Mouse (Mus musculus) CH12.LX (cell line): ENCODE measurements around the gene D8Ertd738e. TPM values are rescaled to one million over a fixed set of nuclear protein-coding genes. Genes with fewer than 3 reads are reported as not detected.

ENCODE experiments used
- DNase-seq: peaks from one replicate; pipeline ENCODE4 v3.0.0-alpha.2; 2013; ENCODE audit errors: extremely low read depth
- H3K27ac ChIP-seq: 2 replicates; pipeline ENCODE4 v1.5.1; 2012; ENCODE audit warnings: low read depth, mild to moderate bottlenecking, control low read depth, moderate library complexity; ENCODE audit not compliant: insufficient read depth
- H3K27me3 ChIP-seq: replicated peaks from 2 replicates; pipeline ENCODE3; 2012; ENCODE audit warnings: inconsistent platforms
- H3K36me3 ChIP-seq, 2 experiments: replicated peaks in 1 of 2; 2 replicates each; pipeline versions ENCODE3 to v1.6.1; 2012; ENCODE audit warnings: inconsistent platforms in 1 of 2, low read length in 1 of 2, mild to moderate bottlenecking in 1 of 2, mixed read lengths in 1 of 2, moderate library complexity in 1 of 2; ENCODE audit not compliant: control insufficient read depth in 1 of 2, insufficient read depth in 1 of 2
- H3K4me1 ChIP-seq, 2 experiments: 2 replicates each; pipeline ENCODE4 v1.6.1; 2012; ENCODE audit warnings: inconsistent platforms in 1 of 2, moderate library complexity in 1 of 2; ENCODE audit not compliant: insufficient read depth in 2 of 2, control insufficient read depth in 1 of 2
- H3K4me2 ChIP-seq: 2 replicates; pipeline ENCODE4 v1.6.1; 2012; ENCODE audit warnings: low read depth, mild to moderate bottlenecking, control low read depth; ENCODE audit not compliant: poor library complexity, insufficient read depth, severe bottlenecking
- H3K4me3 ChIP-seq, 3 experiments: fragments of 150-350 bp in 1 of 3; sonication (generic) in 1 of 3; replicated peaks in 1 of 3; 2 replicates each; pipeline versions ENCODE3 to v1.5.1; 2011 to 2012; ENCODE audit warnings: low read depth in 2 of 3, low read length in 2 of 3, mild to moderate bottlenecking in 2 of 3, moderate library complexity in 2 of 3, control low read depth in 1 of 3, improper control_type of control experiment in 1 of 3, inconsistent platforms in 1 of 3, mixed read lengths in 1 of 3; ENCODE audit not compliant: poor library complexity in 1 of 3
- H3K79me2 ChIP-seq: replicated peaks from 2 replicates; pipeline ENCODE4 v1.6.1; 2012; ENCODE audit warnings: mild to moderate bottlenecking, moderate library complexity; ENCODE audit not compliant: control insufficient read depth, poor library complexity, insufficient read depth, severe bottlenecking; ENCODE audit errors: extremely low read depth
- H3K9ac ChIP-seq: 2 replicates; pipeline ENCODE4 v1.6.1; 2012; ENCODE audit warnings: low read depth, mild to moderate bottlenecking, control low read depth, moderate library complexity; ENCODE audit not compliant: insufficient read depth
- H3K9me3 ChIP-seq: replicated peaks from 2 replicates; pipeline ENCODE3; 2012; ENCODE audit warnings: low read length, inconsistent platforms, mixed read lengths
- BHLHE40 ChIP-seq: IDR thresholded peaks from 2 replicates; pipeline ENCODE4 v1.6.1; 2011; ENCODE audit warnings: mild to moderate bottlenecking, low read depth, low read length, improper control_type of control experiment
- CHD2 ChIP-seq: IDR thresholded peaks from 2 replicates; pipeline ENCODE4 v1.6.1; 2011; ENCODE audit warnings: low read length, improper control_type of control experiment
- E2F4 ChIP-seq: IDR thresholded peaks from 2 replicates; pipeline ENCODE4 v1.6.1; 2011; ENCODE audit warnings: low read depth, low read length, improper control_type of control experiment; ENCODE audit not compliant: insufficient replicate concordance
- ELF1 ChIP-seq: IDR thresholded peaks from 2 replicates; pipeline ENCODE4 v1.6.1; 2014; ENCODE audit warnings: low read depth, mild to moderate bottlenecking, inconsistent platforms, low read length, improper control_type of control experiment
- EP300 ChIP-seq: IDR thresholded peaks from 2 replicates; pipeline ENCODE4 v1.6.1; 2011; ENCODE audit warnings: low read length, improper control_type of control experiment
- HCFC1 ChIP-seq: IDR thresholded peaks from 2 replicates; pipeline ENCODE4 v1.6.1; 2012; ENCODE audit warnings: low read depth, mild to moderate bottlenecking, inconsistent platforms, low read length, improper control_type of control experiment
- JUND ChIP-seq: conservative IDR thresholded peaks from 2 replicates; pipeline ENCODE4 v1.6.1; 2011; ENCODE audit warnings: low read depth, low read length, improper control_type of control experiment
- KAT2A ChIP-seq: IDR thresholded peaks from 2 replicates; pipeline ENCODE4 v1.6.1; 2012; ENCODE audit warnings: low read length, improper control_type of control experiment, inconsistent platforms; ENCODE audit not compliant: insufficient replicate concordance
- MAFK ChIP-seq: IDR thresholded peaks from 2 replicates; pipeline ENCODE4 v1.6.1; 2011; ENCODE audit warnings: low read length, improper control_type of control experiment; ENCODE audit not compliant: insufficient replicate concordance
- MAX ChIP-seq: IDR thresholded peaks from 2 replicates; pipeline ENCODE4 v1.6.1; 2011; ENCODE audit warnings: low read length, improper control_type of control experiment
- MEF2A ChIP-seq: IDR thresholded peaks from 2 replicates; pipeline ENCODE4 v1.6.1; 2014; ENCODE audit warnings: low read depth, mild to moderate bottlenecking, inconsistent platforms, low read length, improper control_type of control experiment, borderline replicate concordance
- MYC ChIP-seq: IDR thresholded peaks from 2 replicates; pipeline ENCODE4 v1.6.1; 2011; ENCODE audit warnings: low read depth, mild to moderate bottlenecking, improper control_type of control experiment, low read length
- NELFE ChIP-seq: IDR thresholded peaks from 2 replicates; pipeline ENCODE4 v1.6.1; 2011; ENCODE audit warnings: low read depth, low read length, improper control_type of control experiment
- NRF1 ChIP-seq: IDR thresholded peaks from 2 replicates; pipeline ENCODE4 v1.6.1; 2014; ENCODE audit warnings: low read depth, mild to moderate bottlenecking, inconsistent platforms, low read length, improper control_type of control experiment, moderate library complexity
- POLR2A ChIP-seq: IDR thresholded peaks from 2 replicates; pipeline ENCODE4 v1.6.1; 2011; ENCODE audit warnings: low read depth, mild to moderate bottlenecking, improper control_type of control experiment, low read length
- SIN3A ChIP-seq: IDR thresholded peaks from 2 replicates; pipeline ENCODE4 v1.6.1; 2012; ENCODE audit warnings: low read length, improper control_type of control experiment, inconsistent platforms
- TCF12 ChIP-seq: IDR thresholded peaks from 2 replicates; pipeline ENCODE4 v1.6.1; 2014; ENCODE audit warnings: low read depth, mild to moderate bottlenecking, inconsistent platforms, low read length, improper control_type of control experiment
- USF1 ChIP-seq: IDR thresholded peaks from 2 replicates; pipeline ENCODE4 v1.6.1; 2014; ENCODE audit warnings: low read depth, mild to moderate bottlenecking, inconsistent platforms, low read length, improper control_type of control experiment
- ZC3H11A ChIP-seq: IDR thresholded peaks from 2 replicates; pipeline ENCODE4 v1.6.1; 2012; ENCODE audit warnings: low read depth, mild to moderate bottlenecking, inconsistent platforms, low read length, improper control_type of control experiment
- ZNF384 ChIP-seq: IDR thresholded peaks from 2 replicates; pipeline ENCODE4 v1.6.1; 2012; ENCODE audit warnings: low read depth, low read length, improper control_type of control experiment, inconsistent platforms
- dilution Hi-C: fragments of 300-500 bp; cut with MboI; formaldehyde crosslinking; loops from 2 replicates; pipeline ENCODE4 v1.14.3; 2020; ENCODE audit warnings: low sequenced_read_pairs; ENCODE audit not compliant: extremely low pct_unique_long_range_greater_than_20kb, extremely low pct_ligation_motif_present
- in situ Hi-C: fragments of 300-500 bp; cut with MboI; formaldehyde crosslinking; loops from 3 replicates; pipeline ENCODE4 v1.14.3; 2019; ENCODE audit warnings: low sequenced_read_pairs, low pct_ligation_motif_present, low pct_unique_long_range_greater_than_20kb, mixed read lengths
- polyA plus RNA-seq: library from polyadenylated mRNA; unstranded; fragments of >175 nt; gene quantifications from 2 replicates; pipeline ENCODE4 v1.2.1, GENCODE M21; 2012; ENCODE audit warnings: low read depth; ENCODE audit not compliant: insufficient read length
- total RNA-seq, 2 experiments: library from RNA; depleted of rRNA; stranded (reverse); fragments of 300-350 nt in 1 of 2; fragments of >200 nt in 1 of 2; gene quantifications; 2 replicates each; pipeline ENCODE4 v1.2.3; 2012 to 2014

The D8Ertd738e gene
- total and polyA plus RNA-seq, 3 experiments = 213 to 225 (median 217) TPM

DNA sequence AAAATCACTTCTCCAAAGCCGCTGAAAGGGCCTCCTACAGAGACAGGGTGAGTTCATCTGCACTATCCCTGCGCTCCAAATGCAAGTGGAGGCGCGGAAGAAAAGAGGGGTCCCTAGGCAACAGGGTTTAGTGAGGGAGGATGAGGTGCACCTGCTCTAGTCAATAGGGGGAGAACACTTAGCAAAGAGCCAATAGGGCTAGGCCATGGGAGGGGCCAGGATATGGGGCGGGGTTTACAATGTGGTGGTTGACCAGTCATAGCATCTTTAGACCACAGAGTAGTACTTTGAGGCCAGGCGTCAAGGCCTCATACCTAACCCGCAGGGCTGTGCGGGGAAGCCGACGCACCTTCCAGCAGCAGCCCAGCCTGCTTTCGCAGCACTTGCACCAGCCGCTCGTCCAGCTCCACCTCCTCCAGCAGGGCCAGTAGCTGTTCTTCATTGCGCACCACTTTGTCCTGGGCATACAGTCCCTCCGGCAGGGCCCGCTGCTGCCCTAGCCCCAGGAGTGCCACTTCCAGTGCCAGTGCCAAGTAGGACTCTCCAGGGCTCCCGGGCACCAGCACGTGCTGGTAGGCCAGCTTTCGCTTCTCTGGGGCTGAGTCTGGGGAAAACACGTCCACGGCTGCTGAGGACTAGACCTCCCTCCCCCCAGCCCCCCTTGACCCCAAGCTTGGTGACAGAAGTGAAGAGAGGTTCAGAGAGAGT, 26.0 kb downstream of the D8Ertd738e start:
- H3K4me3 ChIP-seq = peak overlapping the region in 1 of 3 experiments; percentile 64
- no peaks in the 10 kb centered on the region for H3K27me3 ChIP-seq
- DNase-seq = no peak
- H3K36me3 ChIP-seq = peaks cover 59 to 90% of the 10 kb centered on the region in 2 experiments
- no peaks in the 10 kb centered on the region; the same call in 1 of the 2 replicates for H3K79me2 ChIP-seq
- dilution Hi-C loops (no loop called here), in situ Hi-C loops (loop anchor here (25.0 kb wide), 1 partner anchor 139 kb away; no protein-coding TSS in a partner anchor)
- peak overlapping the region; percentile 40; the same call in 1 of the 2 replicates for H3K9ac ChIP-seq
- 0 out of 2 replicates have a peak overlapping the region, but pooled peaks have one; percentile 25 for H3K27ac ChIP-seq
- H3K4me2 ChIP-seq = peak overlapping the region; percentile 79
- no peaks in the 10 kb centered on the region for H3K9me3 ChIP-seq
- peaks cover 7 to 42% of the 10 kb centered on the region in 2 experiments for H3K4me1 ChIP-seq
- TF ChIP-seq BHLHE40 = no peak
- no peak for TF ChIP-seq EP300
- TF ChIP-seq POLR2A = peak; percentile 34; the same call in 1 of the 2 replicates
- TF ChIP-seq MAX = peak; percentile 39; the same call in 1 of the 2 replicates
- TF ChIP-seq NELFE = 0 out of 2 replicates have a peak, but pooled peaks have one; percentile 14
- no peak for TF ChIP-seq TCF12
- 0 out of 2 replicates have a peak, but pooled peaks have one; percentile 11 for TF ChIP-seq ELF1

DNA sequence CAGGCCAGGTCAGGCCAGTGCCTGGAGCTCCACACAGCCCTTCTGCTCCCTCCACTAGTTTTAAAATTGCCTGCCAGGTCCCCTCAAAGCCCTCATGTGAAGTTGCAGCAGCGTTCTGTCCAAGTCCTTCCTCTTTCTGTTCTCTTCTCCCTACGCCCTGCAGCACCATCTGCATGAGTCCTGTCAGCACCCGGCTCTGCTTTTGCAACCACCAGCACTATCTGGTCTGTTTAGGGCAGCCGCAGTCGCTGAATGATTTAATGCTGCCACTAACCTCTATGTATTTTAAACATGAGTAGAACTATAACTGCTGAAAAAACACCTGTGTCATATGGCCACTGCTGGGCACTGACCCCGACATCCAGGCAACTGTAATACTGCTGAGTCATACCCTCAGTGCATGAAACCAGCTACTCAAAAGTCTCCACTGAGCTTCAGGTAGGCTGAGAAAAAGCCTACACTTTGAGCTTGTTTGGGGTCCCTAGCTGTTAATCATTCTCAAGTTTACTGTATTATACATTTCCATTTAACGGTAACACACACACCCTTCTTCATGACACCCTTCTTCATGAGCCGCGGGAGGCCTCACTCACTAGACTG, 26.9 kb downstream of the D8Ertd738e start:
- dilution Hi-C loops (no loop called here), in situ Hi-C loops (loop anchor here (25.0 kb wide), 1 partner anchor 140 kb away; no protein-coding TSS in a partner anchor)
- Histone ChIP-seq H3K9ac (peak overlapping the region; percentile 40; the same call in 1 of the 2 replicates), H3K79me2 (no peaks in the 10 kb centered on the region; the same call in 1 of the 2 replicates), H3K36me3 (peaks cover 61 to 91% of the 10 kb centered on the region in 2 experiments), H3K4me1 (peaks cover 7 to 42% of the 10 kb centered on the region in 2 experiments), H3K27me3 (no peaks in the 10 kb centered on the region), H3K27ac (peak overlapping the region; percentile 37; the same call in 1 of the 2 replicates), H3K4me3 (peak overlapping the region in 2 of 3 experiments; percentile 25 to 64), H3K4me2 (peak overlapping the region; percentile 79), H3K9me3 (no peaks in the 10 kb centered on the region)
- no peak for DNase-seq
- TF ChIP-seq MAFK = peak; percentile 77
- TF ChIP-seq E2F4 = no peak

DNA sequence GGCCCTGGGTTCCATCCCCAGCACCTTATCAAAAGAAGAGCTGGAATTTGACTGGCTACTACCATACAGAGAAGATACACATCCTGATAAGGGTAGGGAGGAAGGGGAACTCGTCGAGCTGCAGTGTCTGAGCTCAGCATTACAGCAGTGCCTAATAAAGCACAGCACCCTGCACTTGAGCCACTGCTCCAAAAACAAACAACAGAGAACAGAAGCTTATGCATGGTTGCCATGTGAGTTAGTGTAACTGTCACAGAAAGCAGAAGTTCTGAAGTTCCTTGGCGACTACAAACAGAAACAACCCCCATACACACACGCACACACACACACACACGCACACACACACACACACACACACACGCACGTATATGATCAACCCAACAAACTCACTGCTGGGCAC, 29.4 kb downstream of the D8Ertd738e start:
- Histone ChIP-seq H3K4me2 (no peak overlapping the region), H3K36me3 (peaks cover 59 to 91% of the 10 kb centered on the region in 2 experiments), H3K27me3 (no peaks in the 10 kb centered on the region), H3K9ac (no peak overlapping the region), H3K9me3 (no peaks in the 10 kb centered on the region), H3K4me1 (peaks cover 7 to 42% of the 10 kb centered on the region in 2 experiments), H3K79me2 (no peaks in the 10 kb centered on the region; the same call in 1 of the 2 replicates), H3K4me3 (no peak overlapping the region), H3K27ac (no peak overlapping the region)
- dilution Hi-C loops (no loop called here), in situ Hi-C loops (loop anchor here (25.0 kb wide), 1 partner anchor 142 kb away; no protein-coding TSS in a partner anchor)
- no peak for DNase-seq
- TF ChIP-seq MYC (no peak), ZC3H11A (no peak), JUND (no peak), TCF12 (no peak), BHLHE40 (no peak), HCFC1 (no peak), SIN3A (no peak), NRF1 (no peak), MAX (no peak), ZNF384 (no peak), MEF2A (no peak), USF1 (no peak), CHD2 (no peak), KAT2A (no peak)
